Mouse (Mus musculus) gastrocnemius, adult 2 months (tissue): ENCODE measurements around the gene Apobec2. TPM values are rescaled to one million over a fixed set of nuclear protein-coding genes. Genes with fewer than 3 reads are reported as not detected.
A peak's percentile ranks its signal among the peaks of the same experiment; 100 is the strongest.

Experiments
- DNase-seq: peaks from one replicate; pipeline ENCODE4 v3.0.0; 2022
- H3K27ac ChIP-seq: fragments of 200-600 bp; 2 replicates; pipeline ENCODE4 v1.8.1; 2022; ENCODE audit warnings: mild to moderate bottlenecking
- H3K4me3 ChIP-seq: fragments of 200-600 bp; 2 replicates; pipeline ENCODE4 v1.8.1; 2022; ENCODE audit warnings: mild to moderate bottlenecking, moderate library complexity
- CTCF ChIP-seq: fragments of 200-600 bp; IDR thresholded peaks from 2 replicates; pipeline ENCODE4 v1.8.1; 2022; ENCODE audit warnings: antibody characterized with exemption, mild to moderate bottlenecking, moderate library complexity
- intact Hi-C: fragments of 180-260 bp; cut with DNase I; formaldehyde crosslinking; loops from one replicate; pipeline ENCODE4 v1.15.1; 2025
- total RNA-seq, 2 experiments: library from RNA; stranded (reverse); gene quantifications; 2 replicates each; pipeline ENCODE4 v1.2.3; 2021

Gene Apobec2
- total RNA-seq, 2 experiments from 2014 or later = 439 to 602 TPM

- no peak for DNase-seq
- peak; percentile 56 for TF ChIP-seq CTCF
- Histone ChIP-seq H3K4me3 (no peak overlapping the region), H3K27ac (no peak overlapping the region)
- intact Hi-C loops = loop anchor here (2.0 kb wide), 1 partner anchor 37 kb away; no protein-coding TSS in a partner anchor
These were observed 20.8 kb upstream of the Apobec2 start for GRCm38 (mm10) chr17:48453489-48453888.

- Histone ChIP-seq H3K4me3 (no peak overlapping the region), H3K27ac (no peak overlapping the region)
- intact Hi-C loops = loop anchor here (2.0 kb wide), 1 partner anchor 35 kb away; no protein-coding TSS in a partner anchor
- no peak for DNase-seq
- no peak for TF ChIP-seq CTCF
These were observed 19.2 kb upstream of the Apobec2 start for GRCm38 (mm10) chr17:48451753-48452444.

- DNase-seq = no peak
- Histone ChIP-seq H3K27ac (no peak within 1 kb of the TSS), H3K4me3 (no peak within 1 kb of the TSS)
- intact Hi-C loops = no loop called here
- no peak for TF ChIP-seq CTCF
These were observed 18.6 kb upstream of the Apobec2 start, which contains the start of gene Tspo2 for GRCm38 (mm10) chr17:48451353-48451675. Gene Tspo2 (minus strand): TSS chr17:48451522.

GRCm38 (mm10) chr17:48450666-48451352 lies 18.1 kb upstream of the Apobec2 start:
- no peak overlapping the region for H3K4me3 ChIP-seq
- H3K27ac ChIP-seq = no peak overlapping the region
- intact Hi-C loops = no loop called here
- no peak for TF ChIP-seq CTCF
- DNase-seq = no peak

GRCm38 (mm10) chr17:48447675-48448074 lies 14.9 kb upstream of the Apobec2 start:
- no peak overlapping the region for H3K27ac ChIP-seq
- no peak overlapping the region for H3K4me3 ChIP-seq
- DNase-seq = no peak
- intact Hi-C loops = no loop called here
- TF ChIP-seq CTCF = no peak

- Histone ChIP-seq H3K27ac (no peak overlapping the region), H3K4me3 (no peak overlapping the region)
- no peak for TF ChIP-seq CTCF
- intact Hi-C loops = no loop called here
- DNase-seq = no peak
These were observed 10.9 kb upstream of the Apobec2 start for GRCm38 (mm10) chr17:48443542-48444145.

- intact Hi-C loops = no loop called here
- Histone ChIP-seq H3K4me3 (no peak overlapping the region), H3K27ac (no peak overlapping the region)
- no peak for DNase-seq
- TF ChIP-seq CTCF = no peak
These were observed 10.2 kb upstream of the Apobec2 start for GRCm38 (mm10) chr17:48442745-48443457.

- Histone ChIP-seq H3K4me3 (0 out of 2 replicates have a peak overlapping the region, but pooled peaks have one; percentile 13), H3K27ac (peak overlapping the region; percentile 87)
- peak; percentile 82 for DNase-seq
- peak; percentile 60 for TF ChIP-seq CTCF
- intact Hi-C loops = loop anchor here (2.0 kb wide), 1 partner anchor 21 kb away; no protein-coding TSS in a partner anchor
These were observed 4.7 kb upstream of the Apobec2 start for GRCm38 (mm10) chr17:48437421-48437911.

- H3K27ac ChIP-seq = peak overlapping the region; percentile 87
- DNase-seq = peak; percentile 80
- intact Hi-C loops = loop anchor here (2.0 kb wide), 1 partner anchor 20 kb away; no protein-coding TSS in a partner anchor
- peak overlapping the region; percentile 7; the same call in 1 of the 2 replicates for H3K4me3 ChIP-seq
- TF ChIP-seq CTCF = no peak
These were observed 3.8 kb upstream of the Apobec2 start for GRCm38 (mm10) chr17:48436487-48436886.

- intact Hi-C loops = no loop called here
- no peak for TF ChIP-seq CTCF
- H3K27ac ChIP-seq = no peak overlapping the region
- no peak overlapping the region for H3K4me3 ChIP-seq
- DNase-seq = no peak
These were observed 1.7 kb upstream of the Apobec2 start for GRCm38 (mm10) chr17:48434479-48434878.

- intact Hi-C loops = no loop called here
- DNase-seq = no peak
- peak; percentile 31 for TF ChIP-seq CTCF
- Histone ChIP-seq H3K4me3 (no peak overlapping the region), H3K27ac (no peak overlapping the region; the same call in 1 of the 2 replicates)
These were observed 1.1 kb upstream of the Apobec2 start for GRCm38 (mm10) chr17:48433689-48434330.

- peak overlapping the region; percentile 96 for H3K27ac ChIP-seq
- intact Hi-C loops = no loop called here
- no peak for DNase-seq
- H3K4me3 ChIP-seq = peak overlapping the region; percentile 30; the same call in 1 of the 2 replicates
- no peak for TF ChIP-seq CTCF
These were observed 401 bp upstream of the Apobec2 start for GRCm38 (mm10) chr17:48433006-48433655.
